Mouse (Mus musculus) liver, embryonic 11.5 days (tissue): ENCODE measurements around the gene Bnipl. TPM values are rescaled to one million over a fixed set of nuclear protein-coding genes. Genes with fewer than 3 reads are reported as not detected.
A peak's percentile ranks its signal among the peaks of the same experiment; 100 is the strongest.

Source experiments
- ATAC-seq: fragments of 200-750 bp; cut with Nextera tagmentation; replicated peaks from 2 replicates; pipeline ENCODE4 v1.8.0; 2017; ENCODE audit warnings: moderate number of reproducible peaks, mild to moderate bottlenecking, moderate TSS enrichment, moderate library complexity; ENCODE audit not compliant: low FRiP score
- DNase-seq: peaks from one replicate; pipeline ENCODE4 v3.0.0-alpha.2; 2017; ENCODE audit warnings: low spot score
- H3K27ac ChIP-seq: fragments of 300-500 bp; sonication (generic); 2 replicates; pipeline ENCODE4 v1.5.1; 2014; ENCODE audit warnings: mild to moderate bottlenecking, low read depth, low read length, control low read depth
- H3K27me3 ChIP-seq: fragments of 300-500 bp; sonication (generic); replicated peaks from 2 replicates; pipeline ENCODE4 v1.6.1; 2014; ENCODE audit warnings: low read length, mixed read lengths; ENCODE audit not compliant: control insufficient read depth, insufficient read depth
- H3K36me3 ChIP-seq: fragments of 300-500 bp; sonication (generic); 2 replicates; pipeline ENCODE4 v1.6.1; 2014; ENCODE audit warnings: mild to moderate bottlenecking, low read length, moderate library complexity, mixed read lengths; ENCODE audit not compliant: control insufficient read depth, insufficient read depth
- H3K4me1 ChIP-seq: fragments of 300-500 bp; sonication (generic); replicated peaks from 2 replicates; pipeline ENCODE4 v1.6.1; 2014; ENCODE audit warnings: low read length, mixed read lengths; ENCODE audit not compliant: control insufficient read depth, insufficient read depth
- H3K4me2 ChIP-seq: fragments of 300-500 bp; sonication (generic); 2 replicates; pipeline ENCODE4 v1.6.1; 2014; ENCODE audit warnings: mild to moderate bottlenecking, control low read depth, moderate library complexity
- H3K4me3 ChIP-seq: fragments of 300-500 bp; sonication (generic); 2 replicates; pipeline ENCODE4 v1.5.1; 2014; ENCODE audit warnings: low read depth, low read length, control low read depth
- H3K9ac ChIP-seq: fragments of 300-500 bp; sonication (generic); 2 replicates; pipeline ENCODE4 v1.6.1; 2014; ENCODE audit warnings: low read depth, low read length, control low read depth
- H3K9me3 ChIP-seq: fragments of 300-500 bp; sonication (generic); 2 replicates; pipeline ENCODE4 v1.6.1; 2016; ENCODE audit warnings: low read length, inconsistent platforms, mixed read lengths; ENCODE audit not compliant: control insufficient read depth
- WGBS: fragments of 180-500 bp; shearing (Covaris S2); extraction: QIAGEN DNeasy Blood & Tissue Kit; methylation state at CpG from one replicate; pipeline ENCODE4 v1.1.7; 2014; 5-methylcytosine and 5-hydroxymethylcytosine counted together
- polyA plus RNA-seq: library from polyadenylated mRNA; unstranded; fragments of >200 nt; fragmentation: Nextera tagmentation; extraction: Ambion mirVana; gene quantifications from 2 replicates; pipeline ENCODE4 v1.2.1, GENCODE M21; 2014

Bnipl gene
- polyA plus RNA-seq, 1 experiment from 2014 or later, result 0.08 TPM

DNA sequence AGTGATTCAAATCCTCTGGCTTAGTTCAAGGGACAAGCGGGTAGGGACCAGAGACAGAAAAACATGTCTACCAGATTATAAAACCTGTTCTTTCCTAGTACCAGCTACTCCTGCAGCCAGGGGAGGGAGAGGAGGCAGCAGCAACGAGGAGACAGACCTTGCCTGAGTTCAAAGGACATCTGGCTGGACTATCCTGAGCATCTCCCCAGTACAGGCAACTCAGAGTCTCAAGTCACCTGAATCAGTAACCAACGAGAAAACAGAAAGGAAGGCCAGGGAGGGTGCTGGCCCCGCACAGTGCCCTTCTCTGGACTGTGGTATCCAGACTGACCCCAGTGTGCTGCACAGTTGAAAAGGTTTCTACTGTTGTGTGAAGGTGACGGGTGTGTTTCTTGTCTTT, 5.9 kb upstream of the Bnipl start:
- 80% methylated on average over 5 of the region's 5 CpGs for WGBS
- DNase-seq (no peak), ATAC-seq (no peak)
- peaks cover 14% of the 10 kb centered on the region; the same call in 1 of the 2 replicates for H3K36me3 ChIP-seq
- no peaks in the 10 kb centered on the region for H3K4me1 ChIP-seq
- H3K9ac ChIP-seq, result no peak overlapping the region
- H3K9me3 ChIP-seq, result no peaks in the 10 kb centered on the region
- H3K27ac ChIP-seq, result no peak overlapping the region
- no peaks in the 10 kb centered on the region for H3K27me3 ChIP-seq
- no peak overlapping the region for H3K4me3 ChIP-seq
- no peak overlapping the region for H3K4me2 ChIP-seq

DNA sequence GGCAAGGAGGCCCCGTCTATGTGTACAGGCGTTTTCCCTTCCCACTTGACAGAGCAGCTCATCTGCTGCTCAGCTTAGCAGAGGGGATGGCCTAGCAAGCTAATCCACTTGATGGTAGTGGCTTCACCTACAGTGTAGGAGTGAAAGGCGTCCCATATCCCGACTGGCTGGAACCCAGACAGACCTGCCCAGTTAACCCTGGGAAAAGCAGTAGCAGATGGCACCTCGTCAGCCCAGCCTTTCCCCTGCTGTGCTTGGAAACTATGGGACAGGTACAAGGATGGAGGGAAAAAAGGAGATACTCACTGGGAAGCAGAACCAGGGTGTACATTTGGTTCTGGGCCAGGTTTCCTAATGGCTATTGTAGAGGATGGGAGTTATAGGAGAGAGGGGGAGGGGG, 632 bp downstream of the Bnipl start:
- H3K4me2 ChIP-seq, result no peak overlapping the region
- no peaks in the 10 kb centered on the region for H3K4me1 ChIP-seq
- H3K36me3 ChIP-seq, result peaks cover 9% of the 10 kb centered on the region; the same call in 1 of the 2 replicates
- no peak overlapping the region for H3K4me3 ChIP-seq
- no peak overlapping the region for H3K27ac ChIP-seq
- no peaks in the 10 kb centered on the region for H3K27me3 ChIP-seq
- no peak for DNase-seq
- H3K9me3 ChIP-seq, result no peaks in the 10 kb centered on the region
- 84% methylated on average over 5 of the region's 5 CpGs for WGBS
- ATAC-seq, result no peak
- H3K9ac ChIP-seq, result no peak overlapping the region

DNA sequence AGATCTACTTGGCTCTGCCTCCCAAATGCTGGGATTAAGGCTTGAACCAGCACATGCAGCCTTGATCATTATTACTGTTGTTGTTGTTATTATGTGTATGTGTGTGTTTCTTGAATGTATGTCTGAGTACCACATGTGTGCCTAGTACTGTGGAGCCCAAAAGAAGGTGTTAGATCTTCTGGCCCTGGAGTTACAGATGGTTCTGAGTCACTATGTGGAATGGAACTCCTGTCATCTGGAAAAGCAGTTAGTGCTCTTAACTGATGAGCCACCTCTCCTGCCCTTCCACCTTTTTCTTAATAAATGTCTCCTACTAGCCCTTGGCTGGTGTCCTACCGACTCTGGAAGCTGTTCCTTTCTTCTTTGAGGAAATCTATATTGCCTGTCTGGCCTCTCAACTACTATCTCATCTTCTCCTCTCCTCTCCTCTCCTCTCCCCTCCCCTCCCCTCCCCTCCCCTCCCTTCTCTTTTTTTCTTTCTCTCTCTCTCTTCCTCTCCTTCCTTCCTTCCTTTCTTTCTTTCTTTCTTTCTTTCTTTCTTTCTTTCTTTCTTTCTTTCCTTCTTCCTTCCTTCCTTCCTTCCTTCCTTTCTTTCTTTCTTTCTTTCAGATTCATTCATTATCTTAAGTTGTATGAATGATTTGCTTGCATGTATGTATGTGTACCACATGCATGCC, 3.2 kb downstream of the Bnipl start:
- DNase-seq (no peak), ATAC-seq (no peak)
- Histone ChIP-seq H3K9ac (no peak overlapping the region), H3K9me3 (no peaks in the 10 kb centered on the region), H3K27me3 (no peaks in the 10 kb centered on the region), H3K4me3 (no peak overlapping the region), H3K4me1 (no peaks in the 10 kb centered on the region), H3K36me3 (peaks cover 1% of the 10 kb centered on the region; the same call in 1 of the 2 replicates), H3K4me2 (no peak overlapping the region), H3K27ac (no peak overlapping the region)
- WGBS, result 41% methylated on average over 1 of the region's 1 CpGs

DNA sequence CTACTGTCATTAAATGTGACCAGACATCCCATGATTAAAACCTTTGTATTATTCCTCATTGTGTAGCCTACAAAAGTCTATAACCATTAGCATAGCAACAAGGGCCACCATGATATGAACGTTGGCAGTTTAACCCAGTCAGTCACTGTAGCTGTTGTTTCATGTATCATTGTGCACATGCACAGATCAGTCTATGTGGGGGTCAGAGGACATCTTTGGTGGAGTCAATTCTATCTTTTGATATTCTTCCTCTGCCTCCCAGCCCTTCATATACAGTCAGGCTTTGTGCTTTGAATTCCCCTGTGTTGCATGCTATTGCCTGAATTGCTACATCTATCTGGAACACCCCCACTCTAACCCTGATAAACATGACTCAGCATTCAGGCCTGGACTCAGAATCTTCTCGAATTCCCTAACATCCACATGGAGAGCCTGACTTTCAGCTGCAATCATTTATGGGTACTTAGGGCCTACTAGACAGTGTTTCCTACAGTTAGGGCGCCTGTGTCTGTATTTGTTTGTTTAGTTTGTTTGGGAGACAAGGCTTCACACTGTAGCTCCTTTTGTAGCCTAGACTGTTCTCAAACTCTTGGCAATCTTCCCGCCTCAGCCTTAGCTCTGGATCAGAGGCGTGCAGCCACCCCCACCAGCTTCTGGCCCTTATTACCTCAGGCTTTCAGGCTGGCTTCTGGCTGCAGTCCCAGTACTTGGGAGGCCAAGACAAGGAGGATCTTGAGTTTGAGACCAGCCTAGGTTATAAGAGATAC, 4.3 kb downstream of the Bnipl start:
- H3K27ac ChIP-seq, result no peak overlapping the region

DNA sequence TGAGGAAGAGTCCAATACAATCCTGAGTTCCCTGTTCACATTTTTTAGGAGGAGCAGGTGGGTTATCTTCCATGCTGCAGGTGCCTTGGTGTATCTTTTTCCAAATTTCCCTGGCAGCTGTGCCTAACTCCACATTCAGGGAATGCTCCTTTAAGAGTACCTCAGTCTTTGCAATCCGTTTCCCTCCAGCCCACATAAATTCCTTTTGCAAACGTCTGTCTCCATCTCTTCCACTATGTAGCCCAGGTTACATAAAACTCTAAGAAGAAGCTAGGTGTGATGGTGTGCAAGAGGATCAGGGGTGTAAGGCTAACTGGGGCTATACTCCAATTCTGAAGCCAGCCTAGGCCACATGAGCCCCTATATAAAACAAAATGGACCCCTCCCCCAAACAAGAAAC, 7.9 kb downstream of the Bnipl start:
- H3K9me3 ChIP-seq, result no peaks in the 10 kb centered on the region
- H3K27ac ChIP-seq, result no peak overlapping the region
- H3K9ac ChIP-seq, result no peak overlapping the region
- 82% methylated on average over 2 of the region's 2 CpGs for WGBS
- no peak overlapping the region for H3K4me2 ChIP-seq
- no peak for ATAC-seq
- H3K36me3 ChIP-seq, result peaks cover 4% of the 10 kb centered on the region; the same call in 1 of the 2 replicates
- 0 out of 2 replicates have a peak, but pooled peaks cover 7% of the 10 kb centered on the region for H3K4me1 ChIP-seq
- no peak overlapping the region for H3K4me3 ChIP-seq
- H3K27me3 ChIP-seq, result no peaks in the 10 kb centered on the region
- no peak for DNase-seq

More for the DNA sequence above, 4.3 kb downstream of the Bnipl start:
- Histone ChIP-seq H3K4me1 (no peaks in the 10 kb centered on the region), H3K9ac (no peak overlapping the region), H3K9me3 (no peaks in the 10 kb centered on the region), H3K4me3 (no peak overlapping the region), H3K36me3 (no peaks in the 10 kb centered on the region; the same call in 1 of the 2 replicates), H3K4me2 (no peak overlapping the region), H3K27me3 (no peaks in the 10 kb centered on the region)
- no peak for ATAC-seq
- DNase-seq, result no peak
- 80% methylated on average over 5 of the region's 5 CpGs for WGBS

DNA sequence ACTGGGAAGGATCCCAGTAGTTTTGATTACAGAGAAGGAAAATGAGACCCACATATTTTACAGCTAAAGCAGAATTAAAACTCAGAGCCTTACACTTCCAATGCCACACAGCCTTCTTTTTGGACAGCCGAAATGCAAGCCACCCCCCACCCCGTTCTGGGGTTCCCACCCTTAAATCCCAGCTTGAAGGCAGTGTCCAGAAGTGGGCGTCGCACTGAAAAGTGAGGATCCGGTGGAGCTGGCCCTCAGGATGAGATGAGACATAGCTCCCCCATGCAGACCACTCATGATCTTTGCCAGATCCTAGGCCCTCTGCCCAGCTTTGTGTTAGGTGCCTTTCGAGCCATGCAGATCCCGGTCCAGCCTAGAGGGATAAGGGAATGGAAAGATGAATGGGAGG, 9.5 kb downstream of the Bnipl start, which contains the start of gene Gm128:
TSS of gene Gm128 (minus strand) at position 101 of the 400 bp plus-strand sequence.
- Histone ChIP-seq H3K4me2 (peak within 1 kb of the TSS; percentile 54), H3K9me3 (no peaks in the 10 kb centered on the region), H3K4me1 (0 out of 2 replicates have a peak, but pooled peaks cover 7% of the 10 kb centered on the region), H3K36me3 (peaks cover 14% of the 10 kb centered on the region), H3K4me3 (no peak within 1 kb of the TSS; the same call in 1 of the 2 replicates), H3K27ac (no peak within 1 kb of the TSS), H3K27me3 (no peaks in the 10 kb centered on the region), H3K9ac (peak within 1 kb of the TSS; percentile 5; the same call in 1 of the 2 replicates)
- ATAC-seq (no peak), DNase-seq (no peak)
- 74% methylated on average over 7 of the region's 7 CpGs for WGBS

DNA sequence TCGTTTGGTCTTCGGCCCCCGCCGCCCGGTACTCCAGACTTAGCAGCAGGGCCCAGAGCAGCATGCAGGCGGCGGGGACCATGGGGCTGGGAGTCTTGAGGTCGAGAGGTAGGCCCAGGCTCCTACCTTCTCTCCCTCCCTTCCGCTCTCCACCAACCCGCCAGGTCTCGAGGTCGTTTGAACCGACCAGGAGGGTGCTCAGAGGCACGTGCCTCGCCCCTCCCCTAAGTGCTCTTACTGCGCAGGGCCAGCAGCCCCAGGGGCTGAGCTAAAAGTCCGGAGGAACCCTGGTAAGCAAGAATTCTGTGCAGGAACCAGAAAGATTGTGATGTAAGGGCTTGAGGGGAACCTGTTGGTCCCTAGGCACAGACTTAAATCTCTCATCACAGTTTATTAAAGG, 10.1 kb downstream of the Bnipl start:
- 0 out of 2 replicates have a peak, but pooled peaks cover 7% of the 10 kb centered on the region for H3K4me1 ChIP-seq
- WGBS, result 39% methylated on average over 17 of the region's 17 CpGs
- no peak overlapping the region; the same call in 1 of the 2 replicates for H3K4me3 ChIP-seq
- H3K27ac ChIP-seq, result no peak overlapping the region
- peak overlapping the region; percentile 54 for H3K4me2 ChIP-seq
- no peaks in the 10 kb centered on the region for H3K9me3 ChIP-seq
- peak overlapping the region; percentile 5; the same call in 1 of the 2 replicates for H3K9ac ChIP-seq
- DNase-seq, result no peak
- no peaks in the 10 kb centered on the region for H3K27me3 ChIP-seq
- peak; percentile 42; the same call in 1 of the 2 replicates for ATAC-seq
- H3K36me3 ChIP-seq, result peaks cover 17% of the 10 kb centered on the region

DNA sequence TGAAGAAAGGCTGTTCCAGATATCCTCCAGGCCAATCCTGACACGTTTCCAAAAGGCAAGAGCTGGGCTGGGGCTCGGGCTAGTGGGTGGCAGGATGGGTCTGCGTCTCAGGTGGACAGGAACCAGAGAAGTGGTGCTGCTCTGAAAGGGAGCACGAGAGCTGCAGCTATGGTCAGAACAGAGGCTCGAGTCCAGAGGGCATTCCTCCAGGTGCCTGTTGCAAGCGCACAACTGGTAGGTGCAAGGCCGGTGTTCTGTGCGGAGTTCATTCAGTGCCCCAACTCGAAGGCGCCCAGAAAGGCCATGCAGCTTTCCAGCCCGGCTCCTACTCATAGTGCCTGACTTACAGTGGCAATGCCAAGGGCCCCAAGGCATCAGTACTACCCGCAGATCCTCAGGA, 11.0 kb downstream of the Bnipl start:
- DNase-seq (no peak), ATAC-seq (no peak)
- 0 out of 2 replicates have a peak overlapping the region, but pooled peaks have one; percentile 1 for H3K4me2 ChIP-seq
- 0 out of 2 replicates have a peak, but pooled peaks cover 7% of the 10 kb centered on the region for H3K4me1 ChIP-seq
- no peak overlapping the region for H3K9ac ChIP-seq
- H3K9me3 ChIP-seq, result no peaks in the 10 kb centered on the region
- no peak overlapping the region for H3K27ac ChIP-seq
- peaks cover 25% of the 10 kb centered on the region for H3K36me3 ChIP-seq
- H3K27me3 ChIP-seq, result no peaks in the 10 kb centered on the region
- WGBS, result 83% methylated on average over 12 of the region's 12 CpGs
- H3K4me3 ChIP-seq, result no peak overlapping the region
